Mouse (Mus musculus): Measurements from ENCODE around the gene Zfp617. TPM values are rescaled to one million over a fixed set of nuclear protein-coding genes. Genes with fewer than 3 reads are reported as not detected.

Zfp617 gene
- polyA plus RNA-seq (2012; rRNA removed; ENCODE audit: low replicate concordance) = 0.27 and 0.54 TPM in 2 replicates

GRCm38 (mm10) chr8:71908309-71909261 lies at the start of gene Zfp617, which contains the start of gene Zfp882:
Zfp617 (plus strand) TSS chr8:71908635.
Zfp882 (plus strand) TSS chr8:71908608.

GRCm38 (mm10) chr8:71881618-71882274 lies 26.7 kb upstream of the Zfp617 start, which contains the start of gene Zfp709:
Zfp709 (plus strand) TSS chr8:71882019.

GRCm38 (mm10) chr8:71950482-71951221 lies 42.2 kb downstream of the Zfp617 start, which contains the start of gene Zfp961:
Zfp961 (plus strand) TSS chr8:71951038.

Other genes with a start within 250 kb of the Zfp617 start
- 0.39 and 1.9 TPM in 2 replicates for gene Unc13a, start 236.9 kb upstream of the Zfp617 start, polyA plus RNA-seq (2012; rRNA removed; ENCODE audit: low replicate concordance)
- gene Jak3, start 232.3 kb upstream of the Zfp617 start, polyA plus RNA-seq (2012; rRNA removed; ENCODE audit: low replicate concordance) = 14.8 and 17.5 TPM in 2 replicates
- 24.2 and 26.5 TPM in 2 replicates for gene Insl3, start 219.4 kb upstream of the Zfp617 start, polyA plus RNA-seq (2012; rRNA removed; ENCODE audit: low replicate concordance)
- 227 and 269 TPM in 2 replicates for gene B3gnt3, start 206.8 kb upstream of the Zfp617 start, polyA plus RNA-seq (2012; rRNA removed; ENCODE audit: low replicate concordance)
- gene Fcho1, start 182.9 kb upstream of the Zfp617 start, polyA plus RNA-seq (2012; rRNA removed; ENCODE audit: low replicate concordance) = 19.4 and 23.2 TPM in 2 replicates
- 0.02 and 0.04 TPM in 2 replicates for gene Zfp709, start 26.6 kb upstream of the Zfp617 start, polyA plus RNA-seq (2012; rRNA removed; ENCODE audit: low replicate concordance)
- not detected in 2 replicates for gene Zfp882, start within 50 bp of the Zfp617 start, polyA plus RNA-seq (2012; rRNA removed; ENCODE audit: low replicate concordance)
- 1.2 and 1.4 TPM in 2 replicates for gene Zfp961, start 42.4 kb downstream of the Zfp617 start, polyA plus RNA-seq (2012; rRNA removed; ENCODE audit: low replicate concordance)
- 7.6 and 16.6 TPM in 2 replicates for gene Cyp4f18, start 101.0 kb downstream of the Zfp617 start, polyA plus RNA-seq (2012; rRNA removed; ENCODE audit: low replicate concordance)
- gene Olfr372, start 132.6 kb downstream of the Zfp617 start, polyA plus RNA-seq (2012; rRNA removed; ENCODE audit: low replicate concordance) = not detected in 2 replicates
- not detected in 2 replicates for gene Olfr373, start 174.5 kb downstream of the Zfp617 start, polyA plus RNA-seq (2012; rRNA removed; ENCODE audit: low replicate concordance)
- not detected in 2 replicates for gene Olfr374, start 198.4 kb downstream of the Zfp617 start, polyA plus RNA-seq (2012; rRNA removed; ENCODE audit: low replicate concordance)
- gene Tpm4, start 226.3 kb downstream of the Zfp617 start, polyA plus RNA-seq (2012; rRNA removed; ENCODE audit: low replicate concordance) = 13.1 and 18.1 TPM in 2 replicates